Mouse (Mus musculus) liver, embryonic 14.5 days (tissue): ENCODE data around the gene E430018J23Rik. TPM values are rescaled to one million over a fixed set of nuclear protein-coding genes. Genes with fewer than 3 reads are reported as not detected.

ENCODE experiments used
- ATAC-seq: fragments of 200-750 bp; cut with Nextera tagmentation; 2 replicates; pipeline ENCODE4 v1.8.0; 2017; ENCODE audit warnings: moderate number of reproducible peaks, mild to moderate bottlenecking, moderate library complexity; ENCODE audit not compliant: insufficient read depth
- DNase-seq, 3 experiments: peaks; one replicate each; pipeline ENCODE4 v3.0.0-alpha.2; 2012 to 2013; ENCODE audit warnings: low read depth in 3 of 3, low spot score in 3 of 3
- H3K27ac ChIP-seq: fragments of 300-500 bp; sonication (generic); 2 replicates; pipeline ENCODE4 v1.5.1; 2014; ENCODE audit warnings: moderate library complexity, mild to moderate bottlenecking, control low read depth, inconsistent platforms
- H3K27me3 ChIP-seq: fragments of 300-500 bp; sonication (generic); 2 replicates; pipeline ENCODE4 v1.6.1; 2014; ENCODE audit warnings: mild to moderate bottlenecking, low read length, moderate library complexity; ENCODE audit not compliant: control insufficient read depth, insufficient read depth
- H3K36me3 ChIP-seq: fragments of 300-500 bp; sonication (generic); replicated peaks from 2 replicates; pipeline ENCODE4 v1.6.1; 2014; ENCODE audit warnings: low read depth; ENCODE audit not compliant: control insufficient read depth, insufficient read depth
- H3K4me1 ChIP-seq, 2 experiments: fragments of 200-500 bp in 1 of 2; fragments of 300-500 bp in 1 of 2; sonication (generic) in 1 of 2; replicated peaks; 2 replicates each; pipeline ENCODE4 v1.6.1; 2012 to 2014; ENCODE audit warnings: antibody characterized with exemption in 1 of 2, inconsistent platforms in 1 of 2, low read length in 1 of 2; ENCODE audit not compliant: control insufficient read depth in 2 of 2, insufficient read depth in 2 of 2
- H3K4me2 ChIP-seq: fragments of 300-500 bp; sonication (generic); 2 replicates; pipeline ENCODE4 v1.6.1; 2014; ENCODE audit warnings: low read depth, mild to moderate bottlenecking, control low read depth, moderate library complexity
- H3K4me3 ChIP-seq, 2 experiments: fragments of 200-500 bp in 1 of 2; fragments of 300-500 bp in 1 of 2; sonication (generic) in 1 of 2; 2 replicates each; pipeline ENCODE4 v1.5.1; 2012 to 2014; ENCODE audit warnings: low read depth in 2 of 2, low read length in 2 of 2, mild to moderate bottlenecking in 2 of 2, control low read depth in 1 of 2, inconsistent platforms in 1 of 2, moderate library complexity in 1 of 2; ENCODE audit not compliant: insufficient read depth in 1 of 2
- H3K9ac ChIP-seq: fragments of 300-500 bp; sonication (generic); replicated peaks from 2 replicates; pipeline ENCODE4 v1.6.1; 2014; ENCODE audit warnings: mild to moderate bottlenecking, control low read depth, moderate library complexity
- H3K9me3 ChIP-seq: fragments of 300-500 bp; sonication (generic); 2 replicates; pipeline ENCODE4 v1.6.1; 2016; ENCODE audit warnings: low read length, mixed read lengths; ENCODE audit not compliant: control insufficient read depth
- CTCF ChIP-seq: IDR thresholded peaks from 2 replicates; pipeline ENCODE4 v1.5.1; 2016; ENCODE audit warnings: antibody characterized with exemption, low read depth, control low read depth
- EP300 ChIP-seq: IDR thresholded peaks from 2 replicates; pipeline ENCODE4 v1.6.1; 2016; ENCODE audit warnings: antibody characterized with exemption, low read depth
- WGBS: fragments of 180-500 bp; shearing (Covaris S2); extraction: QIAGEN DNeasy Blood & Tissue Kit; methylation state at CpG from one replicate; pipeline ENCODE4 v1.1.7; 2014; ENCODE audit not compliant: insufficient replicate concordance; 5-methylcytosine and 5-hydroxymethylcytosine counted together
- polyA plus RNA-seq, 2 experiments: library from polyadenylated mRNA; depleted of rRNA in 1 of 2; stranded (reverse) in 1 of 2; unstranded in 1 of 2; fragments of >200 nt; fragmentation: Nextera tagmentation in 1 of 2; extraction: Ambion mirVana in 1 of 2; gene quantifications; 2 replicates each; pipeline versions ENCODE4 v1.2.1 to v1.2.3; 2012 to 2014

The E430018J23Rik gene
- polyA plus RNA-seq (2012; rRNA removed) (1.2 and 1.3 TPM in 2 replicates), polyA plus RNA-seq (2014; fragmentation: Nextera tagmentation; extraction: Ambion mirVana) (1.0 and 1.3 TPM in 2 replicates)

DNA sequence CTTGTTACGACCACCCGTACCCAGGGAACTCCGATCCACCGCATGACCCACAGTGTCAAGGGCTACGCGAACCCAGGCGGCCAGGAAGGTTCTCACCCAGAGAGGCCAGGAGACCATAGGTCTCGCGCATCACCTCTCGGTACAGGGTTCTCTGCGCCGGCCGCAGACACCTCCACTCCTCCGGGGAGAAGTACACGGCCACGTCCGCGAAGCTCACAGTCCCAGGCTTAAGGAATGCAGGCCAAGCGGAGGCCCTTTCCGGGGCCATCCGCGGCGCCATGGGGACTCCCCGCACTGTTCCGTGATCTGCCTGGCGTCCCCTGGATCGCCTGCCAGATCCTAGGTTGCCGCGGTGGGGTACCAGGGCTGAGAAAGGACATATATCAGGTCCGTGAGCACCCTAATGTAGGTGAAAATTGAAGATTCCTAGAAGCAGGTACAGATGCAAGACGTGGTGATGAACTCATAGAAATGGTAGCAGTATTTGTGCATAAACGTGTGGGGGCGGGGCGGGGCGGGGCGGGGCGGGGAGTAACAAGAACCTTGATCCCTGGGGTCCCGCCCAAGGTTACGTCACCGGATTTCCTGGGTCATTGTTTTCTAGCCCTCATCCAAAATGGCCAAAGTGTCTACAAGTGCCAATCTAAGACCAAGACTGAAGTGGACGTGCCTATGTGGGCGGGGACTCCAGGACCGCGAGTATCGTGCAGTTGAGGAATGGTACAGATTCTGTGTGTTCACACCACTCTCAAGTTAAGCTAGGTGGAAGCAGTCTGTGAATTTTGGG is at the start of gene E430018J23Rik:
Gene E430018J23Rik (minus strand): TSS at position 473 of the 787 bp plus-strand sequence.
- under 1% methylated on average over 43 of the region's 45 CpGs for WGBS
- no peak for TF ChIP-seq EP300
- TF ChIP-seq CTCF: no peak
- Histone ChIP-seq H3K36me3 (no peaks in the 10 kb centered on the region), H3K27me3 (no peaks in the 10 kb centered on the region), H3K9ac (peak within 1 kb of the TSS; percentile 82), H3K27ac (peak within 1 kb of the TSS; percentile 59), H3K4me3 (peak within 1 kb of the TSS; percentile 71 to 77), H3K4me1 (peaks cover 5 to 12% of the 10 kb centered on the region in 2 experiments), H3K9me3 (no peaks in the 10 kb centered on the region), H3K4me2 (peak within 1 kb of the TSS; percentile 90)
- DNase-seq (peak; percentile 94 to 96 (median 95)), ATAC-seq (peak; percentile 91)

DNA sequence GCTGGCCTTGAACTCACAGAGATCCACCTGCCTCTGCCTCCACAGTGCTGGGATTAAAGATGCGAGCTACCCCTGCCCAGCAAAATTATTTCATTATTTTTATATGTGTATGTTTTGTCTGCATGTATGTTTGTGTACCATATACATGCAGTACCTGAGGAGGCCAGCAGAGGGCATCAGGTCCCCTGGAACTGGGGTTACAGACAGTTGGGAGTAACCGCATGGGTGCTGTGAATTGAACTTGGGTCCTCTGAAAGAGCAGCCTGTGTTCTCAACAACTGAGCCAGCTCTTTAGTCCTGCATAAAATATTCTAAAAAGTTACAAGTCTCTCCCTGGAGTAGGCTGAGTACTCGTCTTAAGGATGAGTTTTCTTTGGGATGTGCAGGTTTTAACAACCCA is 44.3 kb upstream of the E430018J23Rik start:
- no peak for ATAC-seq
- Histone ChIP-seq H3K27ac (no peak overlapping the region), H3K9me3 (peaks cover 4% of the 10 kb centered on the region), H3K36me3 (no peaks in the 10 kb centered on the region), H3K9ac (no peak overlapping the region), H3K4me3 (no peak overlapping the region), H3K4me2 (no peak overlapping the region), H3K4me1 (no peaks in the 10 kb centered on the region), H3K27me3 (peaks cover 1% of the 10 kb centered on the region)
- WGBS: 80% methylated on average over 3 of the region's 3 CpGs
- TF ChIP-seq EP300 (no peak), CTCF (peak; percentile 77)
- DNase-seq: no peak

DNA sequence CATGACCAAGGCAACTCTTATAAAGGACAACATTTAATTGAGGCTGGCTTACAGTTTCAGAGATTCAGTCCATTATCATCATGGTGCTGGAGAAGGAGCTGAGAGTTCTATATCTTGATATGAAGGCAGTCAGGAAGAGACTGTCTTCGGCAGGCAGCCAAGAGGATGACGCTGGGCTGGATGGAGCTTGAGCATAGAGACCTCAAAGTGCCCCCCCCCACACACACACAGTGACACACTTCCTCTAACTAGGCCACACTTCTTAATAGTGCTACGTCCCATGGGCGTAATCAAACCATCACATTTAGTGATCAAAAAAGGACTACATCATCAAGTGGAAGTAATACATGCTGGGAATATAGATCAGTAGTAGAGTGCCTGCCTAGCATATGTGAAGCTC is 41.8 kb upstream of the E430018J23Rik start:
- Histone ChIP-seq H3K27me3 (peaks cover 3% of the 10 kb centered on the region), H3K9ac (no peak overlapping the region), H3K27ac (no peak overlapping the region), H3K36me3 (no peaks in the 10 kb centered on the region), H3K9me3 (peaks cover 4% of the 10 kb centered on the region), H3K4me1 (no peaks in the 10 kb centered on the region), H3K4me3 (no peak overlapping the region), H3K4me2 (no peak overlapping the region)
- DNase-seq (no peak), ATAC-seq (no peak)
- 61% methylated on average over 4 of the region's 4 CpGs for WGBS
- TF ChIP-seq EP300: no peak
- no peak for TF ChIP-seq CTCF

DNA sequence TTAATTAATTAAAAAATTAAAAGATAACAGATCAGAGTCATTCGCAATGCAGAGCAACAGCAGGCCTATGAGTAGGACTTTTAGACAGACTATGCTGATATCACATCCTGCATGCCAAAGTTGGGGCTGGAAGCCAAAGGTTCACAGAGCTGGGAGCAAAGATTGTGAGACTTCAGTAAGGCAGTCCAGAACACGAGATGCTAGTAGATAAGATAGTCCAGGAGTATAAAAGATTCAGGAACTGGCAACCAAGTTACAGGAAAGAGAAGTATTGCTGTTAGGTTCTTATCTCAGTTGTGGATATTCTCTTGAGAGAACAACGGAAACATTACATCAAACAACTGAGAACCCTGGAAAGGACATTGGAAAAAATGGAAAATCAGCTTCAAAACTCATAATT is 32.9 kb upstream of the E430018J23Rik start:
- no peak for ATAC-seq
- 42% methylated on average over 3 of the region's 3 CpGs for whole genome bisulfite sequencing

DNA sequence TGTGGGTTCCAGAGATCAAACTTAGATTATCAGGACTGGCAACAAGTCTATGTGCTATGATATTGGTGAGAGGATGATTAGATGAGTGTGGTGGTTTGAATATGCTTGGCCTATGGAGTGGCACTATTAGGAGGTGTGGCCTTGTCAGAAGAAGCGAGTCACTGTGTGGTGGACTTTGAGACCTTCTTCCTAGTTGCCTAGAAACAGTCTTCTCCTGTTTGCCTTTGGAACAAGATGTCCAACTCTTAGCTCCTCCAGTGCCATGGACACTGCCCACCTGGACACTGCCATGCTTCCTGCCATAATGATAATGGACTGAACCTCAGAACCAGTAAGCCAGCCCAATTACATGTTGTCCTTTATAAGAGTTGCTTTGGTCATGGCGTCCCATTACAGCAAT is 32.5 kb upstream of the E430018J23Rik start:
- H3K9ac ChIP-seq: no peak overlapping the region
- ATAC-seq (no peak), DNase-seq (no peak)
- H3K36me3 ChIP-seq: no peaks in the 10 kb centered on the region
- no peaks in the 10 kb centered on the region for H3K9me3 ChIP-seq
- TF ChIP-seq EP300 (no peak), CTCF (no peak)
- H3K4me2 ChIP-seq: no peak overlapping the region
- WGBS: 75% methylated on average over 2 of the region's 2 CpGs
- H3K27ac ChIP-seq: no peak overlapping the region
- peaks cover 5 to 14% of the 10 kb centered on the region in 2 experiments; a peak in 2 of 4 replicates for H3K4me1 ChIP-seq
- peaks cover 4% of the 10 kb centered on the region; the same call in 1 of the 2 replicates for H3K27me3 ChIP-seq
- H3K4me3 ChIP-seq: no peak overlapping the region

More for the DNA sequence above, 32.9 kb upstream of the E430018J23Rik start:
- Histone ChIP-seq H3K27me3 (peaks cover 4% of the 10 kb centered on the region; the same call in 1 of the 2 replicates), H3K4me1 (peaks cover 5 to 11% of the 10 kb centered on the region in 2 experiments; a peak in 2 of 4 replicates), H3K4me3 (no peak overlapping the region), H3K9me3 (no peaks in the 10 kb centered on the region), H3K27ac (no peak overlapping the region), H3K36me3 (no peaks in the 10 kb centered on the region), H3K4me2 (no peak overlapping the region), H3K9ac (no peak overlapping the region)
- no peak for TF ChIP-seq CTCF
- TF ChIP-seq EP300: no peak
- no peak for DNase-seq
